Mouse (Mus musculus): ENCODE results near the gene Fermt3. TPM values are rescaled to one million over a fixed set of nuclear protein-coding genes. Genes with fewer than 3 reads are reported as not detected.

The Fermt3 gene
- total and polyA plus RNA-seq, 2 experiments from 2014 or later = 4.0 to 7.5 TPM

GRCm38 (mm10) chr19:7039841-7040636 is 20.8 kb upstream of the Fermt3 start, which contains the start of gene Stip1:
Stip1 (minus strand) TSS chr19:7039967.
- no peaks in the 10 kb centered on the region for H3K9me3 ChIP-seq (ENCODE audit: low read length)
- peaks cover 7% of the 10 kb centered on the region; the same call in 1 of the 2 replicates for H3K4me1 ChIP-seq (ENCODE audit: insufficient read depth, low read length)
- 0 out of 2 replicates have a peak, but pooled peaks cover 3% of the 10 kb centered on the region for H3K36me3 ChIP-seq (ENCODE audit: insufficient read depth, low read length)
- peak; percentile 99 for DNase-seq (ENCODE audit: low spot score)
- peak within 1 kb of the TSS; percentile 97 for H3K27ac ChIP-seq
- WGBS = under 1% methylated on average over 49 of the region's 49 CpGs
- peak; percentile 64 for TF ChIP-seq CTCF (IDR thresholded peaks at IDR 0.05; ENCODE audit: low read depth)
- peak; percentile 100 for ATAC-seq
- no peaks in the 10 kb centered on the region for H3K27me3 ChIP-seq (ENCODE audit: insufficient read depth, low read length)
- peak within 1 kb of the TSS; percentile 78 for H3K4me2 ChIP-seq (ENCODE audit: low read depth, low read length)
- peak within 1 kb of the TSS; percentile 63 for H3K4me3 ChIP-seq (ENCODE audit: low read length)
- H3K9ac ChIP-seq (replicated peaks; ENCODE audit: low read length) = peak within 1 kb of the TSS; percentile 84

GRCm38 (mm10) chr19:7039088-7039720 is 19.9 kb upstream of the Fermt3 start:
- TF ChIP-seq CTCF (IDR thresholded peaks at IDR 0.05; ENCODE audit: low read depth) = no peak
- Histone ChIP-seq H3K4me1 (ENCODE audit: insufficient read depth, low read length) (peaks cover 7% of the 10 kb centered on the region; the same call in 1 of the 2 replicates), H3K4me3 (ENCODE audit: low read length) (peak overlapping the region; percentile 63), H3K9ac (replicated peaks; ENCODE audit: low read length) (peak overlapping the region; percentile 84), H3K9me3 (ENCODE audit: low read length) (no peaks in the 10 kb centered on the region), H3K36me3 (ENCODE audit: insufficient read depth, low read length) (peaks cover 4% of the 10 kb centered on the region; the same call in 1 of the 2 replicates), H3K27me3 (ENCODE audit: insufficient read depth, low read length) (no peaks in the 10 kb centered on the region), H3K27ac (peak overlapping the region; percentile 89), H3K4me2 (ENCODE audit: low read depth, low read length) (peak overlapping the region; percentile 75)
- DNase-seq (ENCODE audit: low spot score) (peak; percentile 78), ATAC-seq (peak; percentile 2; the same call in 1 of the 2 replicates)
- under 1% methylated on average over 35 of the region's 35 CpGs for WGBS

GRCm38 (mm10) chr19:7034006-7034405 is 14.7 kb upstream of the Fermt3 start:
- Histone ChIP-seq H3K9me3 (ENCODE audit: low read length) (no peaks in the 10 kb centered on the region), H3K4me2 (ENCODE audit: low read depth, low read length) (no peak overlapping the region), H3K4me1 (ENCODE audit: insufficient read depth, low read length) (peaks cover 6% of the 10 kb centered on the region; the same call in 1 of the 2 replicates), H3K9ac (replicated peaks; ENCODE audit: low read length) (no peak overlapping the region), H3K27me3 (ENCODE audit: insufficient read depth, low read length) (no peaks in the 10 kb centered on the region), H3K27ac (no peak overlapping the region), H3K4me3 (ENCODE audit: low read length) (no peak overlapping the region), H3K36me3 (ENCODE audit: insufficient read depth, low read length) (peaks cover 39% of the 10 kb centered on the region)
- DNase-seq (ENCODE audit: low spot score) (no peak), ATAC-seq (no peak)
- TF ChIP-seq CTCF (IDR thresholded peaks at IDR 0.05; ENCODE audit: low read depth) = no peak
- 89% methylated on average over 5 of the region's 5 CpGs for WGBS

- ATAC-seq (no peak), DNase-seq (ENCODE audit: low spot score) (no peak)
- Histone ChIP-seq H3K4me2 (ENCODE audit: low read depth, low read length) (no peak overlapping the region), H3K9me3 (ENCODE audit: low read length) (no peaks in the 10 kb centered on the region), H3K27me3 (ENCODE audit: insufficient read depth, low read length) (no peaks in the 10 kb centered on the region), H3K4me3 (ENCODE audit: low read length) (no peak overlapping the region), H3K27ac (no peak overlapping the region), H3K4me1 (ENCODE audit: insufficient read depth, low read length) (no peaks in the 10 kb centered on the region), H3K36me3 (ENCODE audit: insufficient read depth, low read length) (peaks cover 69% of the 10 kb centered on the region), H3K9ac (replicated peaks; ENCODE audit: low read length) (no peak overlapping the region)
- 96% methylated on average over 5 of the region's 5 CpGs for WGBS
- no peak for TF ChIP-seq CTCF (IDR thresholded peaks at IDR 0.05; ENCODE audit: low read depth)
These were observed 10.3 kb upstream of the Fermt3 start for GRCm38 (mm10) chr19:7029531-7029930.

GRCm38 (mm10) chr19:7020224-7020641 is 964 bp upstream of the Fermt3 start:
- Histone ChIP-seq H3K4me3 (ENCODE audit: low read length) (no peak overlapping the region), H3K9me3 (ENCODE audit: low read length) (no peaks in the 10 kb centered on the region), H3K4me2 (ENCODE audit: low read depth, low read length) (no peak overlapping the region), H3K36me3 (ENCODE audit: insufficient read depth, low read length) (peaks cover 54% of the 10 kb centered on the region), H3K27ac (no peak overlapping the region), H3K9ac (replicated peaks; ENCODE audit: low read length) (no peak overlapping the region), H3K4me1 (ENCODE audit: insufficient read depth, low read length) (no peaks in the 10 kb centered on the region), H3K27me3 (ENCODE audit: insufficient read depth, low read length) (no peaks in the 10 kb centered on the region)
- 42% methylated on average over 3 of the region's 3 CpGs for WGBS
- ATAC-seq (peak; percentile 56; the same call in 1 of the 2 replicates), DNase-seq (ENCODE audit: low spot score) (peak; percentile 73)
- peak; percentile 85 for TF ChIP-seq CTCF (IDR thresholded peaks at IDR 0.05; ENCODE audit: low read depth)

- H3K27me3 ChIP-seq (ENCODE audit: insufficient read depth, low read length) = no peaks in the 10 kb centered on the region
- ATAC-seq (no peak), DNase-seq (ENCODE audit: low spot score) (no peak)
- H3K4me2 ChIP-seq (ENCODE audit: low read depth, low read length) = no peak overlapping the region
- no peak overlapping the region for H3K4me3 ChIP-seq (ENCODE audit: low read length)
- H3K27ac ChIP-seq = peak overlapping the region; percentile 15; the same call in 1 of the 2 replicates
- 94% methylated on average over 11 of the region's 11 CpGs for WGBS
- TF ChIP-seq CTCF (IDR thresholded peaks at IDR 0.05; ENCODE audit: low read depth) = no peak
- peaks cover 43% of the 10 kb centered on the region for H3K36me3 ChIP-seq (ENCODE audit: insufficient read depth, low read length)
- no peaks in the 10 kb centered on the region for H3K4me1 ChIP-seq (ENCODE audit: insufficient read depth, low read length)
- H3K9me3 ChIP-seq (ENCODE audit: low read length) = no peaks in the 10 kb centered on the region
- H3K9ac ChIP-seq (replicated peaks; ENCODE audit: low read length) = no peak overlapping the region
These were observed 723 bp downstream of the Fermt3 start for GRCm38 (mm10) chr19:7018546-7018945.
